Mouse (Mus musculus): ENCODE results near the gene Olfr1079. TPM values are rescaled to one million over a fixed set of nuclear protein-coding genes. Genes with fewer than 3 reads are reported as not detected.

The Olfr1079 gene
- not detected in 2 replicates for polyA plus RNA-seq (2012; rRNA removed)

DNA sequence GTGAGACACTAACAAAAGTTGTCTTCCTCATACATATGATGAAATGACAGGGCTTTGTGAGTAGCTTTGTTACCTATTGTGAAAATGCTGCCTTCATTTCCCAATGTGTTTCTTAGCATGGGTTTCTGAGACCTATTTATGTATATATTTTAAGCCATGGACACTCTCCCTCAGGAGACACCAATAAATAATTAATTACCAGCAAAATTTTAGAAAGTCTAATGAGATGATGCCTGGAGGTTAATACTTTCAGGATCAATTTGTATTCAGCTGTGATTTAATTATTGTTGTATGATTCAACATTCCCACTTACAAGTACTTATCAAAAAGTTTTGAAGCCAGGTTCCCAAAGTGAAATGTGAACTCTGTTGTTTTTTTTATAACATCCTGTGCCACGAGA lies at the start of gene Olfr1079:
TSS of gene Olfr1079 (minus strand) at position 101 of the 400 bp plus-strand sequence.

GRCm38 (mm10) chr2:86558135-86558534 lies 15.9 kb upstream of the Olfr1079 start, which contains the start of gene Olfr1080:
Gene Olfr1080 (minus strand): TSS chr2:86558235.

GRCm38 (mm10) chr2:86508161-86508560 lies 34.1 kb downstream of the Olfr1079 start, which contains the start of gene Olfr1076:
Gene Olfr1076 (plus strand): TSS chr2:86508461.

GRCm38 (mm10) chr2:86487286-86487685 lies 55.0 kb downstream of the Olfr1079 start, which contains the start of gene Olfr228:
Gene Olfr228 (minus strand): TSS chr2:86487386.

Other genes starting within 250 kb of the Olfr1079 start
- gene Olfr1053, start 227.2 kb downstream of the Olfr1079 start, polyA plus RNA-seq (2012; rRNA removed): not detected in 2 replicates
- gene Olfr1054, start 207.0 kb downstream of the Olfr1079 start, polyA plus RNA-seq (2012; rRNA removed): not detected in 2 replicates
- not detected in 2 replicates for gene Olfr1055, start 192.2 kb downstream of the Olfr1079 start, polyA plus RNA-seq (2012; rRNA removed)
- not detected in 2 replicates for gene Olfr1056, start 180.0 kb downstream of the Olfr1079 start, polyA plus RNA-seq (2012; rRNA removed)
- not detected in 2 replicates for gene Olfr1057, start 164.1 kb downstream of the Olfr1079 start, polyA plus RNA-seq (2012; rRNA removed)
- gene Olfr1058, start 153.9 kb downstream of the Olfr1079 start, polyA plus RNA-seq (2012; rRNA removed): not detected in 2 replicates
- gene Olfr1061, start 128.4 kb downstream of the Olfr1079 start, polyA plus RNA-seq (2012; rRNA removed): not detected in 2 replicates
- gene Olfr1062, start 115.7 kb downstream of the Olfr1079 start, polyA plus RNA-seq (2012; rRNA removed): not detected in 2 replicates
- not detected in 2 replicates for gene Olfr1065, start 91.9 kb downstream of the Olfr1079 start, polyA plus RNA-seq (2012; rRNA removed)
- gene Olfr1066, start 86.2 kb downstream of the Olfr1079 start, polyA plus RNA-seq (2012; rRNA removed): not detected in 2 replicates
- gene Olfr228, start 55.1 kb downstream of the Olfr1079 start, polyA plus RNA-seq (2012; rRNA removed): not detected in 2 replicates
- gene Olfr1076, start 34.0 kb downstream of the Olfr1079 start, polyA plus RNA-seq (2012; rRNA removed): not detected in 2 replicates
- gene Olfr1080, start 15.8 kb upstream of the Olfr1079 start, polyA plus RNA-seq (2012; rRNA removed): not detected in 2 replicates
- not detected in 2 replicates for gene Olfr1082, start 56.5 kb upstream of the Olfr1079 start, polyA plus RNA-seq (2012; rRNA removed)
- not detected in 2 replicates for gene Olfr1084, start 97.2 kb upstream of the Olfr1079 start, polyA plus RNA-seq (2012; rRNA removed)
- gene Olfr1085, start 119.5 kb upstream of the Olfr1079 start, polyA plus RNA-seq (2012; rRNA removed): not detected in 2 replicates
- not detected in 2 replicates for gene Olfr1086, start 137.6 kb upstream of the Olfr1079 start, polyA plus RNA-seq (2012; rRNA removed)
- gene Olfr1087, start 155.9 kb upstream of the Olfr1079 start, polyA plus RNA-seq (2012; rRNA removed): not detected in 2 replicates
- not detected in 2 replicates for gene Olfr1089, start 191.2 kb upstream of the Olfr1079 start, polyA plus RNA-seq (2012; rRNA removed)
- gene Olfr1090, start 216.5 kb upstream of the Olfr1079 start, polyA plus RNA-seq (2012; rRNA removed): not detected in 2 replicates
- not detected in 2 replicates for gene Olfr1093, start 240.0 kb upstream of the Olfr1079 start, polyA plus RNA-seq (2012; rRNA removed)